Mouse (Mus musculus): ENCODE measurements around the gene Hrct1. TPM values are rescaled to one million over a fixed set of nuclear protein-coding genes. Genes with fewer than 3 reads are reported as not detected.

The Hrct1 gene
- total RNA-seq (2023), result not detected in 2 replicates

GRCm38 (mm10) chr4:43726995-43727394 lies at the start of gene Hrct1:
Hrct1 (plus strand) TSS chr4:43727188.

GRCm38 (mm10) chr4:43700707-43701106 lies 26.3 kb upstream of the Hrct1 start, which contains the start of gene Olfr70:
Olfr70 (minus strand) TSS chr4:43700807.

GRCm38 (mm10) chr4:43709869-43710268 lies 17.1 kb upstream of the Hrct1 start, which contains the start of gene Olfr71:
Olfr71 (minus strand) TSS chr4:43710255.

GRCm38 (mm10) chr4:43729794-43730550 lies 3.0 kb downstream of the Hrct1 start, which contains the start of gene Spaar:
Spaar (plus strand) TSS chr4:43730034.

GRCm38 (mm10) chr4:43770909-43771308 lies 43.9 kb downstream of the Hrct1 start, which contains the start of gene Olfr159:
Olfr159 (minus strand) TSS chr4:43771009.

Other genes with a start within 250 kb of the Hrct1 start
- gene Sit1, start 243.5 kb upstream of the Hrct1 start, total RNA-seq (2023), result 1.00 TPM in 1 of 2 replicates, not detected in the other
- gene Ccdc107, start 234.3 kb upstream of the Hrct1 start, total RNA-seq (2023), result 4.4 and 5.0 TPM in 2 replicates
- gene Arhgef39, start 227.5 kb upstream of the Hrct1 start, total RNA-seq (2023), result 23.8 and 36.8 TPM in 2 replicates
- gene Car9, start 220.2 kb upstream of the Hrct1 start, total RNA-seq (2023), result 0.32 and 0.63 TPM in 2 replicates
- gene Tpm2, start 203.4 kb upstream of the Hrct1 start, total RNA-seq (2023), result not detected in 2 replicates
- 81.5 and 97.2 TPM in 2 replicates for gene Creb3, start 164.9 kb upstream of the Hrct1 start, total RNA-seq (2023)
- 554 and 575 TPM in 2 replicates for gene Tln1, start 164.5 kb upstream of the Hrct1 start, total RNA-seq (2023)
- 45.8 TPM in 2 replicates for gene Rgp1, start 148.5 kb upstream of the Hrct1 start, total RNA-seq (2023)
- gene Gba2, start 148.3 kb upstream of the Hrct1 start, total RNA-seq (2023), result 23.1 and 37.6 TPM in 2 replicates
- gene Msmp, start 142.7 kb upstream of the Hrct1 start, total RNA-seq (2023), result not detected in 2 replicates
- gene Npr2, start 95.3 kb upstream of the Hrct1 start, total RNA-seq (2023), result 0.28 and 0.32 TPM in 2 replicates
- not detected in 2 replicates for gene Spag8, start 73.6 kb upstream of the Hrct1 start, total RNA-seq (2023)
- 4.9 and 7.9 TPM in 2 replicates for gene Hint2, start 70.7 kb upstream of the Hrct1 start, total RNA-seq (2023)
- gene Tmem8b, start 58.2 kb upstream of the Hrct1 start, total RNA-seq (2023), result 0.28 and 0.93 TPM in 2 replicates
- gene Fam221b, start 58.0 kb upstream of the Hrct1 start, total RNA-seq (2023), result not detected in 2 replicates
- not detected in 2 replicates for gene Olfr70, start 26.4 kb upstream of the Hrct1 start, total RNA-seq (2023)
- not detected in 2 replicates for gene Olfr71, start 16.9 kb upstream of the Hrct1 start, total RNA-seq (2023)
- gene Spaar, start 2.8 kb downstream of the Hrct1 start, total RNA-seq (2023), result not detected in 2 replicates
- gene Olfr159, start 43.8 kb downstream of the Hrct1 start, total RNA-seq (2023), result not detected in 2 replicates
- gene Olfr156, start 96.7 kb downstream of the Hrct1 start, total RNA-seq (2023), result not detected in 2 replicates
- not detected in 2 replicates for gene Olfr157, start 113.0 kb downstream of the Hrct1 start, total RNA-seq (2023)
- not detected in 2 replicates for gene Olfr155, start 124.4 kb downstream of the Hrct1 start, total RNA-seq (2023)
- 16.5 and 17.8 TPM in 2 replicates for gene Reck, start 148.3 kb downstream of the Hrct1 start, total RNA-seq (2023)
- gene Glipr2, start 230.2 kb downstream of the Hrct1 start, total RNA-seq (2023), result 152 and 192 TPM in 2 replicates

Data from neutrophil, adult 65 days (primary cell).